Mouse (Mus musculus): Measurements from ENCODE around the gene Mill2. TPM values are rescaled to one million over a fixed set of nuclear protein-coding genes. Genes with fewer than 3 reads are reported as not detected.

The Mill2 gene
- polyA plus RNA-seq, 1 experiment from 2014 or later: 0.59 TPM

DNA sequence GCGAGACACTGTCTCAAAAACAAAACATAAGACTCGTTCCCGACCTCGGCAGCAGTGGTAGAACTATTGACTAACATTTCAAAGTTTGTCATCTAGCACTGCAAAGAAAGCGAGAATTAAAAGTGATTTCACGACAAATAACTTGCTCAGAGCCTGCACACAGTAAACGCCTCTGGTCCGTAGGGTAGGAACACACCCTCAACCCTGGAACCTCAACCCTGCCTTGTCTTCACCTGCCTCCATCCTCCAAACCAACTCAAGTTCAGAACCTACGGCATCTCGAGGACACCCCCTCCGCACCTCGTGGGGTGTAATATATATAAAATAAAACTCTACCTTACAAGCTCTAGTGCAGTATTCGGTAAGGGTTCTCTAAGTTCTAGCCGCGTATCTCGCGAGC lies 70.0 kb downstream of the Mill2 start:
- ATAC-seq (ENCODE audit: low FRiP score, low read depth): no peak

DNA sequence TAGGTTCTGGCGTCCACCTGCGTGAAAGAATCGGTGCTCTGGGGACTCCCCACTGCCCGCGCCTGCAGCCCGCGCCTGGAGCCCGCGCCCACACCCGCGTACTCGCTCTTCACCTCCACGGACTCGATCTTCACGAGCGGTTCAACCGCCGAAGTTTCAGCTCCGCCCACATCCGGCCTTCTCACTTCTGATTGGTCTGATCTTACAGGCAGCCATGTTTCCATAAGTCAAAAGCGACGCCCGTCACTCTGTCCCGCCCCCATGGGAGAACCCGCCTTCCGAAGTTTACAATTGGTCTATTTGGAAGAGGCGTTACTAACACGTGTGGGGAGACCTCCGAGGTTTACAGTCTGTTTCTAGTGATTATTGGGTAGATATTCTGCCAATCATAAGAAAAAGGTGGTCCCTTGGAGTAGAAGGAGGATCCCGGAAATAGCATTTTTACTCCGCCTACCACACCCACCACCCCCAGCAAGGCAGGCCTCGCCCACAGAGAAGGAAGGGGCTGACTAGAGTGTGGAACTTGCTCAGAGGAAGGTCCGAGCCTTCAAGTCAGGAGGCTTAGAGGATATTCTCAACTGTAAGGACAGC lies 70.6 kb downstream of the Mill2 start, which contains the start of gene Ccdc61:
Gene Ccdc61, minus strand, starts transcription at position 175 of the 591 bp plus-strand sequence.
- Histone ChIP-seq H3K27ac (replicated peaks) (0 out of 2 replicates have a peak within 1 kb of the TSS, but pooled peaks have one; percentile 3), H3K9ac (replicated peaks) (peak within 1 kb of the TSS; percentile 62), H3K27me3 (no peaks in the 10 kb centered on the region), H3K4me2 (replicated peaks) (peak within 1 kb of the TSS; percentile 74), H3K9me3 (no peaks in the 10 kb centered on the region), H3K4me3 (peak within 1 kb of the TSS; percentile 82), H3K36me3 (no peaks in the 10 kb centered on the region), H3K4me1 (peaks cover 22% of the 10 kb centered on the region)
- peak; percentile 99 for ATAC-seq (ENCODE audit: low FRiP score, low read depth)
- under 1% methylated on average over 33 of the region's 33 CpGs for WGBS

More for the DNA sequence above, 70.0 kb downstream of the Mill2 start:
- peak overlapping the region; percentile 74 for H3K4me2 ChIP-seq (replicated peaks)
- no peaks in the 10 kb centered on the region for H3K9me3 ChIP-seq
- H3K9ac ChIP-seq (replicated peaks): peak overlapping the region; percentile 62
- peak overlapping the region; percentile 82 for H3K4me3 ChIP-seq
- no peaks in the 10 kb centered on the region for H3K36me3 ChIP-seq
- peaks cover 22% of the 10 kb centered on the region for H3K4me1 ChIP-seq
- no peaks in the 10 kb centered on the region for H3K27me3 ChIP-seq
- WGBS: 9% methylated on average over 17 of the region's 17 CpGs
- no peak overlapping the region for H3K27ac ChIP-seq (replicated peaks)

Other genes starting within 250 kb of the Mill2 start
- not detected in 2 replicates for gene Psg23, start 223.5 kb upstream of the Mill2 start, polyA plus RNA-seq (2016; fragmentation: Nextera tagmentation; extraction: Ambion mirVana)
- not detected in 2 replicates for gene Psg21, start 183.2 kb upstream of the Mill2 start, polyA plus RNA-seq (2016; fragmentation: Nextera tagmentation; extraction: Ambion mirVana)
- gene Psg20, start 153.8 kb upstream of the Mill2 start, polyA plus RNA-seq (2016; fragmentation: Nextera tagmentation; extraction: Ambion mirVana): not detected in 2 replicates
- not detected in 2 replicates for gene Psg22, start 121.9 kb upstream of the Mill2 start, polyA plus RNA-seq (2016; fragmentation: Nextera tagmentation; extraction: Ambion mirVana)
- gene Psg19, start 41.4 kb upstream of the Mill2 start, polyA plus RNA-seq (2016; fragmentation: Nextera tagmentation; extraction: Ambion mirVana): not detected in 2 replicates
- gene Psg17, start 18.4 kb upstream of the Mill2 start, polyA plus RNA-seq (2016; fragmentation: Nextera tagmentation; extraction: Ambion mirVana): 0.08 and 0.10 TPM in 2 replicates
- gene Pglyrp1, start 31.4 kb downstream of the Mill2 start, polyA plus RNA-seq (2016; fragmentation: Nextera tagmentation; extraction: Ambion mirVana): 2.5 and 4.2 TPM in 2 replicates
- gene Ccdc61, start 70.4 kb downstream of the Mill2 start, polyA plus RNA-seq (2016; fragmentation: Nextera tagmentation; extraction: Ambion mirVana): 34.7 and 38.7 TPM in 2 replicates
- gene Nova2, start 85.9 kb downstream of the Mill2 start, polyA plus RNA-seq (2016; fragmentation: Nextera tagmentation; extraction: Ambion mirVana): 12.0 and 13.5 TPM in 2 replicates
- 0.20 and 0.33 TPM in 2 replicates for gene Nanos2, start 147.4 kb downstream of the Mill2 start, polyA plus RNA-seq (2016; fragmentation: Nextera tagmentation; extraction: Ambion mirVana)
- 5.3 and 6.1 TPM in 2 replicates for gene Mypop, start 151.3 kb downstream of the Mill2 start, polyA plus RNA-seq (2016; fragmentation: Nextera tagmentation; extraction: Ambion mirVana)
- gene Irf2bp1, start 164.1 kb downstream of the Mill2 start, polyA plus RNA-seq (2016; fragmentation: Nextera tagmentation; extraction: Ambion mirVana): 41.6 and 43.1 TPM in 2 replicates
- gene Foxa3, start 183.6 kb downstream of the Mill2 start, polyA plus RNA-seq (2016; fragmentation: Nextera tagmentation; extraction: Ambion mirVana): 0.09 and 0.10 TPM in 2 replicates
- gene Sympk, start 184.4 kb downstream of the Mill2 start, polyA plus RNA-seq (2016; fragmentation: Nextera tagmentation; extraction: Ambion mirVana): 51.5 and 53.5 TPM in 2 replicates
- not detected in 2 replicates for gene Rsph6a, start 214.7 kb downstream of the Mill2 start, polyA plus RNA-seq (2016; fragmentation: Nextera tagmentation; extraction: Ambion mirVana)
- 20.8 and 21.0 TPM in 2 replicates for gene Dmwd, start 236.3 kb downstream of the Mill2 start, polyA plus RNA-seq (2016; fragmentation: Nextera tagmentation; extraction: Ambion mirVana)
- 11.2 and 11.7 TPM in 2 replicates for gene Dmpk, start 243.9 kb downstream of the Mill2 start, polyA plus RNA-seq (2016; fragmentation: Nextera tagmentation; extraction: Ambion mirVana)